Mouse (Mus musculus): ENCODE results near the gene Pld2.

GRCm38 (mm10) chr11:70506962-70507515, 32.8 kb upstream of the Pld2 start:
- TF ChIP-seq E2F4 (IDR thresholded peaks at IDR 0.05; ENCODE audit: insufficient read depth) (no peak), POLR2A (IDR thresholded peaks at IDR 0.05; ENCODE audit: insufficient read length, low read depth) (no peak), MAX (IDR thresholded peaks at IDR 0.05; ENCODE audit: low read depth) (no peak)

Data from myocyte (in vitro differentiated cells).